Mouse (Mus musculus) Muller cell, postnatal 12 days (primary cell): ENCODE data around the gene Cdk2ap2.

Source experiments
- DNase-seq: peaks from one replicate; pipeline ENCODE4 v3.0.0-alpha.2; 2015; ENCODE audit errors: inconsistent ontology term

Gene Cdk2ap2

GRCm38 (mm10) chr19:4093772-4094171 is 3.2 kb upstream of the Cdk2ap2 start:
- no peak for DNase-seq

GRCm38 (mm10) chr19:4094348-4094747 is 2.6 kb upstream of the Cdk2ap2 start:
- DNase-seq, result no peak

GRCm38 (mm10) chr19:4094774-4095303 is 2.1 kb upstream of the Cdk2ap2 start:
- no peak for DNase-seq

- DNase-seq, result no peak
Observed at GRCm38 (mm10) chr19:4095802-4096201, 1.2 kb upstream of the Cdk2ap2 start.

GRCm38 (mm10) chr19:4097441-4097825 is 451 bp downstream of the Cdk2ap2 start:
- DNase-seq, result no peak

GRCm38 (mm10) chr19:4098426-4098825 is 1.4 kb downstream of the Cdk2ap2 start:
- no peak for DNase-seq

- peak; percentile 91 for DNase-seq
Observed at GRCm38 (mm10) chr19:4099056-4099455, 2.1 kb downstream of the Cdk2ap2 start.

GRCm38 (mm10) chr19:4099837-4100717 is 3.1 kb downstream of the Cdk2ap2 start, which contains the start of gene Pitpnm1:
Gene Pitpnm1 (plus strand): TSS chr19:4099998.
- DNase-seq, result peak; percentile 82

GRCm38 (mm10) chr19:4100718-4101261 is 3.8 kb downstream of the Cdk2ap2 start:
- peak; percentile 68 for DNase-seq

- DNase-seq, result no peak
Observed at GRCm38 (mm10) chr19:4101466-4101865, 4.5 kb downstream of the Cdk2ap2 start.

- no peak for DNase-seq
Observed at GRCm38 (mm10) chr19:4102049-4102448, 5.1 kb downstream of the Cdk2ap2 start.

GRCm38 (mm10) chr19:4102626-4103025 is 5.6 kb downstream of the Cdk2ap2 start:
- DNase-seq, result no peak

- DNase-seq, result no peak
Observed at GRCm38 (mm10) chr19:4103294-4103693, 6.3 kb downstream of the Cdk2ap2 start.

GRCm38 (mm10) chr19:4103792-4104191 is 6.8 kb downstream of the Cdk2ap2 start:
- DNase-seq, result no peak

GRCm38 (mm10) chr19:4104675-4105194 is 7.8 kb downstream of the Cdk2ap2 start:
- no peak for DNase-seq

GRCm38 (mm10) chr19:4106654-4107053 is 9.7 kb downstream of the Cdk2ap2 start:
- no peak for DNase-seq

- no peak for DNase-seq
Observed at GRCm38 (mm10) chr19:4108535-4108934, 11.6 kb downstream of the Cdk2ap2 start.

GRCm38 (mm10) chr19:4112063-4112960 is 15.3 kb downstream of the Cdk2ap2 start:
- DNase-seq, result no peak

GRCm38 (mm10) chr19:4113186-4113805 is 16.3 kb downstream of the Cdk2ap2 start:
- DNase-seq, result peak; percentile 91

- DNase-seq, result no peak
Observed at GRCm38 (mm10) chr19:4113806-4114230, 16.8 kb downstream of the Cdk2ap2 start.

- DNase-seq, result no peak
Observed at GRCm38 (mm10) chr19:4114551-4114950, 17.6 kb downstream of the Cdk2ap2 start.
